Comparison of ENCODE assay signal across 8 mouse cellular contexts in genomic region chr7:45457204-45458060, GRCm38 (mm10). TPM values are rescaled to one million over a fixed set of nuclear protein-coding genes. Genes with fewer than 3 reads are reported as not detected.
DNase-seq lines count a peak whose midpoint lies in the region; ATAC-seq and TF ChIP-seq lines count a peak whose summit lies in the region.
"Had no signal": no experiment of that assay in that cellular context is flagged by ENCODE, and none has a peak within 500 bp of the region (broad histone marks: within the 10 kb centered on the region; RNA-seq: fewer than 3 reads in every experiment).

No protein-coding gene starts in this region.

- H3K9me3 ChIP-seq in CH12.LX (replicated peaks; ENCODE audit: low read length) = no peaks in the 10 kb centered on the region
- H3K9me3 ChIP-seq in forebrain, postnatal 0 days (ENCODE audit: low read length) = no peaks in the 10 kb centered on the region
- H3K9me3 ChIP-seq in kidney, embryonic 15.5 days (replicated peaks) = no peaks in the 10 kb centered on the region

- peak overlapping the region; percentile 45; the same call in 1 of the 2 replicates for H3K9ac ChIP-seq in CH12.LX (ENCODE audit: insufficient read depth, low read depth)
- H3K9ac ChIP-seq in forebrain, postnatal 0 days = peak overlapping the region; percentile 87
- peak overlapping the region; percentile 64 for H3K9ac ChIP-seq in kidney, embryonic 15.5 days

- dilution Hi-C loops in CH12.LX (cut with MboI; ENCODE audit: extremely low pct_ligation_motif_present, extremely low pct_unique_long_range_greater_than_20kb, low sequenced_read_pairs) = no loop called here

- peaks cover 19% of the 10 kb centered on the region for H3K79me2 ChIP-seq in CH12.LX (replicated peaks; ENCODE audit: control insufficient read depth, extremely low read depth, insufficient read depth, poor library complexity, severe bottlenecking)

- H3K4me1 ChIP-seq in CH12.LX (ENCODE audit: control insufficient read depth in 1 of 2, insufficient read depth in 2 of 2) = peaks cover 10 to 39% of the 10 kb centered on the region in 2 experiments
- H3K4me1 ChIP-seq in forebrain, postnatal 0 days (ENCODE audit: insufficient read depth) = peaks cover 21% of the 10 kb centered on the region
- peaks cover 41% of the 10 kb centered on the region for H3K4me1 ChIP-seq in kidney, embryonic 15.5 days

- TF ChIP-seq CTCF in CH12.LX (conservative IDR thresholded peaks at IDR 0.05 in 1 of 2, IDR thresholded peaks at IDR 0.05 in 1 of 2; ENCODE audit: low read depth in 2 of 2, low read length in 2 of 2) = no peak
- no peak for TF ChIP-seq CTCF in forebrain, postnatal 0 days (IDR thresholded peaks at IDR 0.05; ENCODE audit: low read depth)

- peak overlapping the region in 2 of 3 experiments; percentile 34 to 50 for H3K4me3 ChIP-seq in CH12.LX (replicated peaks in 1 of 3; ENCODE audit: low read depth in 2 of 3, low read length in 2 of 3, poor library complexity in 1 of 3)
- H3K4me3 ChIP-seq in forebrain, postnatal 0 days (ENCODE audit: low read depth, low read length) = peak overlapping the region; percentile 87
- peak overlapping the region; percentile 68 for H3K4me3 ChIP-seq in kidney, embryonic 15.5 days (replicated peaks)

- peaks cover 44 to 74% of the 10 kb centered on the region in 2 experiments for H3K36me3 ChIP-seq in CH12.LX (replicated peaks in 1 of 2; ENCODE audit: control insufficient read depth in 1 of 2, insufficient read depth in 1 of 2, low read length in 1 of 2)
- peaks cover 36% of the 10 kb centered on the region for H3K36me3 ChIP-seq in forebrain, postnatal 0 days (ENCODE audit: insufficient read depth)
- H3K36me3 ChIP-seq in kidney, embryonic 15.5 days = peaks cover 62% of the 10 kb centered on the region

- peak overlapping the region; percentile 65 for H3K4me2 ChIP-seq in CH12.LX (ENCODE audit: insufficient read depth, low read depth, poor library complexity, severe bottlenecking)
- H3K4me2 ChIP-seq in forebrain, postnatal 0 days (ENCODE audit: low read depth) = peak overlapping the region; percentile 76
- H3K4me2 ChIP-seq in kidney, embryonic 15.5 days = peak overlapping the region; percentile 69

- no peak for ATAC-seq in forebrain, postnatal 0 days
- ATAC-seq in kidney, embryonic 15.5 days (replicated peaks; ENCODE audit: low FRiP score) = no peak
- ATAC-seq in megakaryocyte, adult 5-6 weeks (ENCODE audit: poor library complexity, severe bottlenecking) = peak; percentile 50

- no peak overlapping the region for H3K27ac ChIP-seq in CH12.LX (ENCODE audit: insufficient read depth, low read depth)
- H3K27ac ChIP-seq in forebrain, postnatal 0 days (ENCODE audit: low read depth, low read length) = 0 out of 2 replicates have a peak overlapping the region, but pooled peaks have one; percentile 45
- peak overlapping the region; percentile 52 for H3K27ac ChIP-seq in kidney, embryonic 15.5 days

- in situ Hi-C loops in CH12.LX (cut with MboI; ENCODE audit: low pct_ligation_motif_present, low pct_unique_long_range_greater_than_20kb, low sequenced_read_pairs) = no loop called here

- peak; percentile 49; the same call in 1 of the 2 replicates for TF ChIP-seq POLR2A in CH12.LX (IDR thresholded peaks at IDR 0.05; ENCODE audit: low read depth, low read length)

- H3K27me3 ChIP-seq in CH12.LX (replicated peaks) = no peaks in the 10 kb centered on the region
- no peaks in the 10 kb centered on the region for H3K27me3 ChIP-seq in forebrain, postnatal 0 days (ENCODE audit: insufficient read depth, low read length)
- no peaks in the 10 kb centered on the region for H3K27me3 ChIP-seq in kidney, embryonic 15.5 days

- no peak for DNase-seq in CH12.LX (ENCODE audit: extremely low read depth)
- peak; percentile 50 for DNase-seq in Muller cell, postnatal 12 days (ENCODE audit: inconsistent ontology term)
- no peak for DNase-seq in forebrain, postnatal 0 days
- DNase-seq in yolk sac, embryonic 10.5 days (ENCODE audit: low spot score) = peak; percentile 91
- DNase-seq in thymus, postnatal 10 days (ENCODE audit: low spot score in 2 of 2) = no peak

- 57% methylated on average over 9 of the region's 10 CpGs for WGBS in forebrain, postnatal 0 days
- 56% methylated on average over 10 of the region's 10 CpGs for WGBS in kidney, embryonic 15.5 days

- no peak for TF ChIP-seq RAD21 in CH12.LX (IDR thresholded peaks at IDR 0.05; ENCODE audit: low read depth, low read length)

- TF ChIP-seq EP300 in CH12.LX (IDR thresholded peaks at IDR 0.05; ENCODE audit: low read length) = no peak

TF ChIP-seq in CH12.LX, 34 proteins besides CTCF, POLR2A, EP300 and RAD21:
- peak; percentile 31 for TF ChIP-seq CHD2 (IDR thresholded peaks at IDR 0.05; ENCODE audit: low read length)
- peak; percentile 76 for TF ChIP-seq MAFK (IDR thresholded peaks at IDR 0.05; ENCODE audit: insufficient replicate concordance, low read length)
- TF ChIP-seq TBP (conservative IDR thresholded peaks at IDR 0.05; ENCODE audit: low read depth, low read length) = no peak
- peak; percentile 96 for TF ChIP-seq POLR2AphosphoS2 (IDR thresholded peaks at IDR 0.05; ENCODE audit: low read depth, low read length)
- 0 out of 2 replicates have a peak, but pooled peaks have one; percentile 30 for TF ChIP-seq NELFE (IDR thresholded peaks at IDR 0.05; ENCODE audit: low read depth, low read length)
- TF ChIP-seq USF1 (IDR thresholded peaks at IDR 0.05; ENCODE audit: low read depth, low read length) = no peak
- no peak for TF ChIP-seq UBTF (IDR thresholded peaks at IDR 0.05; ENCODE audit: low read depth, low read length)
- TF ChIP-seq IRF4 (IDR thresholded peaks at IDR 0.05; ENCODE audit: low read depth, low read length) = peak; percentile 83

RNA-seq across cellular contexts. Expression of gene Ftl1, which starts 2.3 kb away (rescaled TPM):
- 142 and 164 TPM in 2 replicates for total RNA-seq in CH12.LX (2012; rRNA removed)
- 790 and 1,027 TPM in 2 replicates for total RNA-seq in CH12.LX (2014; rRNA removed)
- polyA plus RNA-seq in CH12.LX (2012; ENCODE audit: insufficient read length, low read depth) = 31.2 and 60.3 TPM in 2 replicates
- total RNA-seq in forebrain, postnatal 0 days (2014; rRNA removed) = 2,541 and 3,015 TPM in 2 replicates
- polyA plus RNA-seq in forebrain, postnatal 0 days (2015; fragmentation: Nextera tagmentation; extraction: Ambion mirVana) = 5,542 and 6,210 TPM in 2 replicates
- polyA plus RNA-seq in kidney, embryonic 15.5 days (2015; fragmentation: Nextera tagmentation; extraction: Ambion mirVana) = 4,509 and 4,690 TPM in 2 replicates
- 2,869 and 3,213 TPM in 2 replicates for total RNA-seq in megakaryocyte, adult 5-6 weeks (2015)
- total RNA-seq in megakaryocyte, adult 5-6 weeks (2017) = 1,589 and 1,786 TPM in 2 replicates

RNA-seq across cellular contexts. Expression of gene Bax, which starts 9.3 kb away (rescaled TPM):
- total RNA-seq in CH12.LX (2012; rRNA removed) (232 and 233 TPM in 2 replicates), CH12.LX (2014; rRNA removed) (185 and 195 TPM in 2 replicates)
- polyA plus RNA-seq in CH12.LX (2012; ENCODE audit: insufficient read length, low read depth) = 273 and 321 TPM in 2 replicates
- total RNA-seq in forebrain, postnatal 0 days (2014; rRNA removed) = 120 and 127 TPM in 2 replicates
- 276 and 297 TPM in 2 replicates for polyA plus RNA-seq in forebrain, postnatal 0 days (2015; fragmentation: Nextera tagmentation; extraction: Ambion mirVana)
- 184 and 195 TPM in 2 replicates for polyA plus RNA-seq in kidney, embryonic 15.5 days (2015; fragmentation: Nextera tagmentation; extraction: Ambion mirVana)
- total RNA-seq in megakaryocyte, adult 5-6 weeks (2015) = 24.6 and 25.0 TPM in 2 replicates
- 31.8 and 37.4 TPM in 2 replicates for total RNA-seq in megakaryocyte, adult 5-6 weeks (2017)

RNA-seq across cellular contexts. Expression of gene Ruvbl2, which starts 19.5 kb away (rescaled TPM):
- total RNA-seq in CH12.LX (2012; rRNA removed) (224 and 253 TPM in 2 replicates), CH12.LX (2014; rRNA removed) (229 and 267 TPM in 2 replicates)
- polyA plus RNA-seq in CH12.LX (2012; ENCODE audit: insufficient read length, low read depth) = 253 and 277 TPM in 2 replicates
- total RNA-seq in forebrain, postnatal 0 days (2014; rRNA removed) = 123 and 149 TPM in 2 replicates
- 98.3 and 104 TPM in 2 replicates for polyA plus RNA-seq in forebrain, postnatal 0 days (2015; fragmentation: Nextera tagmentation; extraction: Ambion mirVana)
- polyA plus RNA-seq in kidney, embryonic 15.5 days (2015; fragmentation: Nextera tagmentation; extraction: Ambion mirVana) = 165 and 167 TPM in 2 replicates
- 48.6 and 51.6 TPM in 2 replicates for total RNA-seq in megakaryocyte, adult 5-6 weeks (2015)
- 52.9 and 60.2 TPM in 2 replicates for total RNA-seq in megakaryocyte, adult 5-6 weeks (2017)

RNA-seq across cellular contexts. Expression of gene Gys1, which starts 22.8 kb away (rescaled TPM):
- 13.2 and 27.2 TPM in 2 replicates for total RNA-seq in CH12.LX (2012; rRNA removed)
- total RNA-seq in CH12.LX (2014; rRNA removed) = 11.9 and 14.0 TPM in 2 replicates
- polyA plus RNA-seq in CH12.LX (2012; ENCODE audit: insufficient read length, low read depth) = 20.9 and 23.9 TPM in 2 replicates
- total RNA-seq in forebrain, postnatal 0 days (2014; rRNA removed) = 9.8 and 11.4 TPM in 2 replicates
- polyA plus RNA-seq in forebrain, postnatal 0 days (2015; fragmentation: Nextera tagmentation; extraction: Ambion mirVana) = 8.6 and 12.3 TPM in 2 replicates
- 37.6 and 40.8 TPM in 2 replicates for polyA plus RNA-seq in kidney, embryonic 15.5 days (2015; fragmentation: Nextera tagmentation; extraction: Ambion mirVana)
- 9.8 and 10.6 TPM in 2 replicates for total RNA-seq in megakaryocyte, adult 5-6 weeks (2015)
- total RNA-seq in megakaryocyte, adult 5-6 weeks (2017) = 7.2 and 8.8 TPM in 2 replicates

RNA-seq across cellular contexts. Expression of gene Tulp2, which starts 24.2 kb away (rescaled TPM):
- total RNA-seq in CH12.LX (2012; rRNA removed) = 0.13 and 0.17 TPM in 2 replicates
- not detected in 2 replicates for total RNA-seq in CH12.LX (2014; rRNA removed)
- not detected in 2 replicates for polyA plus RNA-seq in CH12.LX (2012; ENCODE audit: insufficient read length, low read depth)
- 0.19 and 0.46 TPM in 2 replicates for total RNA-seq in forebrain, postnatal 0 days (2014; rRNA removed)
- 0.07 and 0.25 TPM in 2 replicates for polyA plus RNA-seq in forebrain, postnatal 0 days (2015; fragmentation: Nextera tagmentation; extraction: Ambion mirVana)
- 1.0 and 1.1 TPM in 2 replicates for polyA plus RNA-seq in kidney, embryonic 15.5 days (2015; fragmentation: Nextera tagmentation; extraction: Ambion mirVana)
- total RNA-seq in megakaryocyte, adult 5-6 weeks (2015) = not detected in 2 replicates
- total RNA-seq in megakaryocyte, adult 5-6 weeks (2017) = not detected in 2 replicates
- total RNA-seq: left cerebral cortex, postnatal 36 days had no signal

Comparison
In these comparisons a context has a peak if more than half of its experiments do, and no peak if none do; other contexts are left out.
1. DNase-seq: peak in Muller cell, postnatal 12 days (single experiment) and yolk sac, embryonic 10.5 days (single experiment); none in CH12.LX (single experiment), forebrain, postnatal 0 days (single experiment) and thymus, postnatal 10 days (0 of 2).
2. Peak in every context shown above with its lines, with median percentiles within 50 percentile points of each other: H3K4me2 ChIP-seq, H3K4me3 ChIP-seq and H3K9ac ChIP-seq.